Mouse (Mus musculus) cerebellum, postnatal 36 days (tissue): ENCODE measurements around the gene Fam193a.
A peak's percentile ranks its signal among the peaks of the same experiment; 100 is the strongest.

ENCODE experiments used
- DNase-seq, 2 experiments: peaks; one replicate each; pipeline ENCODE4 v3.0.0; 2021 to 2022; ENCODE audit warnings: mixed read lengths in 2 of 2

Gene Fam193a

DNA sequence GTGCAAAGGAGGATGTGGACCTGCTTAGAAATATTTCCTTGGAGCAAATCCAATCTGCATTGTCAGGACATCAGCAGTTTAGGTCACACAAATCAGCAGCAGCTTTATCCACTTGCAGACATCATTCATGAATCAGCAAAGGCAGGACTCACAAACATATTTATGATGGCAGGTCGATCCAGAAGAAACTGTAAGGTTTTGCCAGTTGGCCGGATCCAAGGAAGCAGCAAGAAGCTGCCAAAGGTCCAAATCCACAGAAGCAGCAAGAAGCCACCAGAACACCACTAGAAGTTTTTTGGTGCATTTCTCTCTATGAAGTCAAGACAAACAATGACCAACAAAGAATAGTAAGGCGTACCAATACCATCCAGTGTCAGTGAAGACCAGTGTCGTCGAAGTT lies 15.9 kb downstream of the Fam193a start:
- DNase-seq, result no peak

DNA sequence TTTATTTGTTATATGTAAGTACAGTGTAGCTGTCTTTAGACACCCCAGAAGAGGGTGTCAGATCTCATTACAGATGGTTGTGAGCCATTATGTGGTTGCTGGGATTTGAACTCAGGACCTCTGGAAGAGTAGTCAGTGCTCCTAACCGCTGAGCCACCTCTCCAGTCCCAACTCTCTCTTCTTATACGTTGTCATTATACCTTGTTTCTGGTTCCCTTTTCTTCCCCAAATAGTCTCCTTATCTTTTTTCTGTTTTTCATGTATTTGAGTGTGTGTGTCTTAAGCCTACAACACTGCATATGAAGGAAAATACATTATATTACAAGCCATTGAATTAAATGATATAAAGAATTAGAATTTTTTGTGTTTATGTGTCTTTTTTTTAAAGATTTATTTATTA lies 17.0 kb downstream of the Fam193a start:
- DNase-seq, result no peak

DNA sequence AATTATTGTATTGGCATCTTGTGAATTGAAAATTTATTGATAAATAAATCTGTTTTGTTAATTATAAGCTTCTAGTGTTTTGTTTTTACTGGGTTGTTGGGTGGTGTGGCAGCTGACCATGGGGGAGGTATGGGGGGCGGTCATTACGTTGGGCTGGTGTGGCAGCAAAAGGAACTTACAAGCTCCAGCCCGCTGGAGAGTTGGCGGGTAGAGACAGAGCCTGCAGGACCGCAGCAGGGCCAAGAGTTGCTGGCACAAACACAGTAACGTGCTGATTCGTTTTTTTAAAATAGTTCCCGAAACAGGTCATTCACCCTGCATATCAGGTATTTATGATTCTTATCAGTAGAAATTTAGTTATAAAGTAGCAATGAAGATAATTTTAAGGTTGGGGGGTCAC lies 23.5 kb downstream of the Fam193a start:
- peak; percentile 20 to 33 for DNase-seq

DNA sequence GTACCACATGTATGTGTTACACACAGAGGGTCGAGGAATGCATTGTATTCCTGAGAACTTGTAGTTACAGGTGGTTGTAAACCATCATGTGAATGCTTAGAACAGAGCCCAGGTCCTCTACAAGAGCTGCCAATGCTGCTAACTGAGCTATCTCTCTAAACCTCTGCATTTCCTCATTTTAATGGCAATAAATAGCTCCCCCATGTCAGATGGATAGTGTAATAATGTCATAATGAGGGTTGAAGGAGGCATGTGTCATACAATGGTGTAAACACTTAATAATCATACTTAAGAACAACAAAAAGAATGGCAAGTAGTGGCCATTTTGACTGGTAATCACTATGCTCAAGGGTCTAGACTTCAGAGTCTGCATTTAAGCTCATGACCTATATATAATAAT lies 25.6 kb downstream of the Fam193a start:
- no peak for DNase-seq

DNA sequence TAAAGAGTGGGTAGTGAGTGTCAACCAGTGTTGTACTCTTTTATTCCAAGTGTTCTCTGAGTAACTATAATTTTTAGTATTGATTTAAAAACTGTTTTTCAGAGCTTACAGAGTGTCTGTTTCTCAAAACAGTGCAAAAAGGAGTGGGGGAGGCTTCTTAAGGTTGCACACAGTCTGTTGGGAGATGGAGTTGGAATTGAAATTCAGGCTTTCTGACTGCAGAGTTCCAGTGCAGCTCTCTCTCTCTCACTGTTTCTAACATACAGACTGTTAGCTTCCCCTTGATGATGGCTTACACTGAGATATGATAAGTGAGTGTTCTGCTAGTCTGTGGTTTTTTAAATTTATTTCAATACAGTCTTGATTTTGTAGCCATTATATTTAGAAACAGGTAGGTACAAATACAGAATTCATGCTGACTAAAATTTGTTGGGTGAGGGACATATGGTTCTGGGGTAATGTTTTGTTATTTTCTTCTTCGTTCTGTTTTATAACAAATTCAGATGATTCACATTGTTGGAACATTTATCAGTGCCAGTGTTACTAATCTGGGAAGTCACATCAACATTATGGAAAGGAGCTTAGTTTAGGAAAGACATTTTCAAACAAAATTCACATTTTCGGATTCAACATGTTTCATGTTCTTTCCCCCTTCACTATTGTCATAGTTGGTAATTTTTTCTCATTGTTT lies 26.3 kb downstream of the Fam193a start:
- no peak for DNase-seq

DNA sequence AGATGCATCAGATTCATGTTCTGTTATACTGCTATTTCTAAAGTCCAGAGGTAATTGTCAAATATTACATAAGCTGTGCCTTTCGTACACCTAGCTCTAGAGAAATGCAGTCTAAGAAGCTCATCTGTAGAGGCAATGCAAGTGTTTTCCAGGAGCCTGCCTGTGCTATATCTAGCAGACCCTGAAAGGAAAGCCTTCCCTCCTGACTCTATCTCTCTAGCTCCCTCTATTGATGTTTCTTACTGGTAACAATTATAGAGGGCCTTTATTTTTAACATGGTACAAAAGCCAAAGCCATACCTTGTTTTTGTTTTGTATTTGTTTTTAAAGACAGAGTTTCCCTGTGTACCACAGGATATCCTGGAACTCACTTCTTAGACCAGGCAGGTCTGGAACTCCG lies 28.1 kb downstream of the Fam193a start:
- no peak for DNase-seq

DNA sequence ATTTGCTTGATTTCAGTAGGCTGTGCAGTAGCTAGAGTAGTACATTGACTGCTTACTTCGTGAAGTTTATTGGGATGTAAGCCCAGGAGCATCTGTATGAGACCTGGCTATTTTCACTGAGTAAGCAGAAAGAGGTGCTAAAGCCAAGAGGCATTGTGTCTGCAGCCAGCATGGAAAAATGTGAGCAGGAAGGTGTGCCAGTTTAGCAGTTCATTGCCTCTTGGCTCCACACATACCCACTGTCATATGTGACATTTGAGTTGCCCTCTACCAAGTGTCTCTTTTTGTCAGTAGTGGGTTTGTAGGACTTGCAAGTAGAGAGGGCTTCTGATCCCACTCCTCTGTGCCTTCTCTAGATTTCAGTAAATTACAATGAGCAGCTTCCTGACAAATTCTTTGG lies 28.6 kb downstream of the Fam193a start:
- peak; percentile 22 to 45 for DNase-seq

DNA sequence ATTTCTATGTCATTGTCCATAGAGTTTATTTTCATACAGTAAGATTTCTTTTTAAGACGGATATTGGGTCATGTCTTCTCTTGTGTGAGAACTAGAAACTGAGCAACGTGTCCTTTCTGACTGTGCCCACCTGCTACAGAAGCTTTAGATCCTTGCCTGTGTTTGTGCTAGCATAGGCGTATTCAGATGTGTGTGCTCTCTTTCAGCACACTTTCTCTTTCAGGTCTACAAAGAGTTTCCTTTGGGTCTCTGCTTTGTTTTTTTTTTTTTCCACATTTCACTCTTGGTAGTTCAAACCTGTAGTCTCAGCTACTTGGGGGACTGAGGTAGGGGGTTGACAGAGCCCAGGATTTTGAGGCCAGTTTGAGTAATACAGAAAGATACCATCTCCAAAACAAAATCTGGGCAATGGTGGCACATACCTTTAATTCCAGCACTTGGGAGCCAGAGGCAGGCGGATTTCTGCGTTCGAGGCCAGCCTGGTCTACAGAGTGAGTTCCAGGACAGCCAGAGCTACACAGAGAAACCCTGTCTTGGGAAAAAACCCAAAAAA lies 37.7 kb downstream of the Fam193a start:
- DNase-seq, result no peak

DNA sequence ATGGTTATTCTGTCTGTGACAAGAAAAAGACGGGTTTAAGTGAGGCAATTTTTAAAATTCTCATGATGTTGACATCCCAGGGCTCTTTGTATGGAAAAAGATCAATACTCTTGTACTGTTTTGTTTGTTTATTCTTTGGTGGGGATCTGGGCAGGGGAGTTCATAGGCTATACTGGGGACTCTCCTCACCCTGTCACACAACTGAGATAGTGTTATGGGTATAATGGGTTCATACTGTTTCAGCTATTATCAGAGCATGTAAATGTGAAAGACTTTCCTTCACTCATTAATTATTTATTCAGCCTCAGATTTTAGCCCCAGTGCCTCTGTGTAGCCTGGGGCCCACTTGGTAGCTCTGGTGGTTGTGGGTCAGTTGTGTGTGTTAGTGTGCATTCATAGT lies 39.3 kb downstream of the Fam193a start:
- no peak for DNase-seq

DNA sequence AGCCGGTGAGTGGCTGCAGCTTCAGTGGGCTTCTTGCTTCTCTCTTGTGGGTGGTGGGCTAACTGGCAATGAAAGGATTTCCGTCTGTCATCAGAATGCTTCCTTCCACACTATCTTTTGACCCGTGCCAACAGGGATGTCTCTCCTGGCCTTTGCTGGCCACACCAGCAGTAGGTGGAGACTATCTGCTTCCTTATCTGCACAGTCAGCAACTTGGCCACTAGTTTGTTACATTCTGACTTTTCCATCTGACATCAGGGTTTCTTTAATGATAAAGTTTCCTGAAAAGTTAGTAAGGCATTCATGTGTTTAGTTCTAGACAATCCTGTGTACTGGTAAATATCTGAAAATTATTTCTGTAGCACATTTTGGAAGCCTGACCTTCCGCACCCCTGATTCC lies 41.1 kb downstream of the Fam193a start:
- peak in 1 of 2 experiments; percentile 16 for DNase-seq

DNA sequence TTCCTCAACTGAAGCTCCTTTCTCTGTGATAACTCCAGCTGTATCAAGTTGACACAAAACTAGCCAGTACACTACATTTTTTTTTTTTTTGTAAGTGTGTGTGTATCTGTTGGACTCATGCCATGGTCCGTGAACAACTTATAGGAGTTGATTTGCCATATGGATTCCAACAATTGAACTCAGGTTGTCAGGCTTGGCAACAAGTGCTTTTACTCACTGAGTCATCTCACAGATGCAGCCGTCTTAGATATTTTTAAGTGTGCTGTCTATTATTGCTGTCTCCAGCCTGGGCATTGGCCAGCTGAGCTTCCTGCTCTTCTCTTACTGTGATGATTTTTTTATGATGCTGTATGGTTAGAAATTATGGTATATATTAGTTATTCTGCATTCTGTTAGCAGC lies 44.2 kb downstream of the Fam193a start:
- DNase-seq, result no peak

DNA sequence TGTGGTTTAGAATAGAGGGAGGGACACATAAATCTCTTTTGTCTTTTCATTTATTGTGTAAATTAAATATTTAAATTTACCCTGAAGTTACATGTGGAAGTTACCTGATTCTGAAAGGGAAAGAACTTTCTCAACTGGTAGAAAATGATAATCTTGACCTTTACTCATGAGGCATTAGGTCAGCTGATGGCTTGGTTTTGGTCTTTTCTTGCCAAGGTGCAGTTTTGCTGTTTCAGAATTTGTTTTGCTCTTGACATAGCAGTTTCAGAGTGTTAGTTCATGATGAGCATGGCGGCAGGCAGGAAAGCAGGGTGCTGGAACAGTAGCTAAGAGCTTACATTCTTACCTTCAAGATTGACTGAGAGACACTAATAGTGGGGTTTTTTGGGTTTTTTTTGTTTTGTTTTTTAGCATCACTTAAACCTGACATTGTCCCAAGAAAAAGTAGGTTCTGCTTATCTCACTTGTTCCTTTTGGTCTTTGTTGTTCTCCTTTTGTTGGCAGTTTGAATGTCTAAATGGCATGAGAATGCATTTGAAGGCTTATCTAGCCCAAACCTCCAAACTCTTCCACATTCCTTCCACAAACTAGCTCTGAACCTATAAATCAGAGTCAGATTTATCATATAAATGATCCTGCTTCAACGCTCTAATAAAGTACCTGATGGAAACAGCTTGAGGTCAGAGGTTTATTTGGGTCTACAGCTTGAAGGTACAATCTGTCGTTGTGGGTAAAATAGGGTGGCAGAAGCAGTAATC lies 47.7 kb downstream of the Fam193a start:
- DNase-seq, result no peak

DNA sequence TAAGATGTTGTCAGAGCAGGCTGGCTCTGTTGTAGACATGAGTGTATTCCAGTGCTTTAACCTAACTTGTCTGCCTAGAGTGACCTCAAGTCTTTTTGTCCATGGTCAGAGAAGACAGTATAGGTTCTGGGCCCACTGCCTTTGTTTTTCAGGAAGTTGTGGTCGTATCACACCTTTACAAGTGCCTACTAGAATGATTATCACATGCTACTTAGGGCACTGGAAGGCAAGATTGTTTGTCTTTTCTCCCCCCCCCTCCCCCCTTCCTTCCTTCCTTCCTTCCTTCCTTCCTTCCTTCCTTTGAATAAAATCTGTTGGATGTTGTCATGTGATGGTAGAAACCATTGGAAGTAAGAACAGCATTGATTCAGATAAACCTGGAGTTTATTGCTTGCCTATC lies 49.5 kb downstream of the Fam193a start:
- DNase-seq, result no peak

DNA sequence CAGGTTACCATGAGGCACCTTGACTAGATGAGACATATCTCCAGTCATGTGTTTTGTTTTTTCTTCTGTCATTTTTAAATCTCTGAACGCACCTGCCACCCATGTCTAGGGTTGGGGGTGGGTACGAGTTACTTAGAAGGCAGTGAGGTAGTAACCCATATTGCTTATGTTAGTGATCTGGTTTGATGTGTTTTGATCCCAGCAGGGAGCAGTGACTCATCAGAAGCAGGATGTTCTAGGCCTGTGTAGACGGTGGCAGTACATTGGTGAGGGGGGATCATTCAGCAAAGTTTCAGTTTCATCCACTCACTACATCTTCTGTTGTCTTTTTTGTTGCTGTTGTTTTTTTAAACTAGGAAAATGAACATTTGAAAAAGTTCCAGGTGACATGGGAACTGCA lies 61.0 kb downstream of the Fam193a start:
- peak in 1 of 2 experiments; percentile 41 for DNase-seq

DNA sequence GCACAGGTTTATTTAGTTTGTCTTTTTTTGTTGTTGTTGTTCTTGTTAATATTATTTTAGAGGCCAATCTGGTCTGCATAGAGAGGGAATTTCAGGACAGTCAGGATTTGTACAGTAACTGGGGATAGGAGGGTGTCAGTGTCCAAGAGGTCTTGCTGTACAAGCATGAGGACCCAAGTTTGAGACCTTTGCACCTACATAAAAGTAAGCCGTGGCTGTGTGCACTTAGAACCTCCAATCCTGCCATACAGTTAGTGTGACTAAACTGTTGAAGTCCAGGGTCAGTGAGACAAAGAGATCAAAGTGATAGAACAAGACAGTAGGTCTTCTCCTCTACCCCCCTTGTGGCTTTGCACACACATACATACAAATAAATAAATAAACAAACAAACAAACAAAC lies 64.1 kb downstream of the Fam193a start:
- no peak for DNase-seq

DNA sequence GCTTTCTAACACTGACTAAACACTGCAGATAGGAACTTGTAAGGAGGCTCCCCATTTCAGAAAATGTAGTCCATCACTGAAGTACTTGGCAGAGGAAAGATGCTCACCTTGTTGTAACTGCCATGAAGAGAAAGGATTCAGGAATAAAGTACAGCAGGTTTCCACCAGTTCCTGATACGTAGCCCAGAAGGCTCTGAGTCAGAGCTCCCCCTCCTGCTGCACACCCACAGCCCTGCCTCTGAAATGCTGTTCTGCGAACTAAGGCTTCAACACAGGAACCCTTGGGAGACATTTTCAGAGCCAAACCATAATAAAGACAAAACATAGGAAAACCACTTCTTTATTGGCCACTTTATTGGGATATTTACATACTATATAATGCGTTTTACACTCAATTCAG lies 64.5 kb downstream of the Fam193a start:
- DNase-seq, result peak in 1 of 2 experiments; percentile 11

DNA sequence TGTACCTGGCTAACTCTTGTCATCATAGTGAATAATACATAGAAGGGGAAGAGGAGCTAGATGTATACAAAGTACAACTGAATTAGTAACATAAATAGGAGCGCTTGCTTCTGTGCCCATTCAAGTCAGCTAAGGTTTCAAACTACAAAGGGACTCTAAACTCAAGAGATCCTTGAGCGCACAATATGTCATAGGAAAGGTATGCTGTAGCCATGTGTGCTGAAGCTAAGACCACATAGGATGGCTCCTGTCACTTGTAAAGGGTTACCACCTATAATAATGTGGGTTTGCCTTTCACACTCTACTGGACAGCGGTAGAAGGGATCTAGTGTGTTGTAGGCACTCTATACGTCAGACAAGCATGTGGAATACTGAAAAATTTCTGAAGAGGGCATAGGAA lies 68.3 kb downstream of the Fam193a start:
- DNase-seq, result no peak

DNA sequence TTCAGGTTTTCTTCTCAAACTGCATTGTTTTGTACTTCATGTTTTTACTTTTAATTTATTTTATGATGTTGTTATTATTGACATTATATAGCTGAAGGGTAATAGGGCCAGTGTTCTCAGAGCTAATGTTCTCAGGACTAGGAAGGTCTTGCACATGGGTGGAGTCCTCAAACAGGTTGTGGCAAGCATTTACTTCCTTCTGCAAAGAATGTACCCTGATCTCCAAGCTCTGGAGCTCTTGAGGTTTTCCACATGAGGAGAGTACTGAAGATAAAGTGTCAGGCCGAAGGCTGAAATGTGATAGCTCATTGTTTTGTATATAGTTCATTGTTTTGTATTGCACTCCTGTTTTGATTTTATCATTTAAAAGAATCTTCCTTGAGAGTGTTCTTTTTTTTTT lies 68.9 kb downstream of the Fam193a start:
- no peak for DNase-seq

DNA sequence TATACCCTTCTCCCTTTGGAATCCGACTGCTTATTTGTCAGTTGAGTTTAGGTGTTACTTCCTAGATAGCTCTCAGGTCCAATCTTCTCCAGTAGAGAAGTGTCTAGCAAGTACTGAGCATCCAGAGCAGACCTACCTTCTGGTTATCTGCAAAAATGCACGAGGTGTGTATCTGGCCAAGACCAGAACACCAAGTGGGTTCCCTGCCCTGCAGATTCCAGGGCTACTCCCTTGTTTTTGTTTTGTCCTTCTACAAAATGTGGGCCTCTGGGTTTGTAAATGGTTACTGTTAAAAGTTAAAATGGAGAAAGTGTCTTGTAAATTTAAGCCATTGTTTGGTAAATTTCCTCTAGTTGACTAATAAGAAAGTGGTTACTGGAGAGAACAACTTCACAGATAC lies 70.0 kb downstream of the Fam193a start:
- DNase-seq, result no peak

DNA sequence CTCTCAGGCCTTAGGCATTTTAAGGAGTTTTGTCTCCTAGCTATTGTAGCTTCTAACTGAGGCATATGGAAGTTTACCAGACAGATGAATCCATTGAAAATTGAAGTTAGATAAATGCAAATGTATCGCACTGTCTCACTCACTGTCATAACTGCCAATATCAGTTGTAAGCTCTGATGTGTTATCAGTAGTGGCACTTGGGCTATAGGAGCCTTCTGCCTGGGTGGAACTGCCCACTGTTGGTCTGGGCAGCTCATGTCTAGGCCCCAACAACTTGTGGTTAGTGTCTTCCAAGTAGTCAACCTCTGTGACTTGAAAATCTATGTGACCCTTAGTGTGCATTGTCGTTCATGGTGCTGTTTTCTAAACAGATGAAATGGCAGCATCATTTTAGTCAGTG lies 72.1 kb downstream of the Fam193a start:
- no peak for DNase-seq

DNA sequence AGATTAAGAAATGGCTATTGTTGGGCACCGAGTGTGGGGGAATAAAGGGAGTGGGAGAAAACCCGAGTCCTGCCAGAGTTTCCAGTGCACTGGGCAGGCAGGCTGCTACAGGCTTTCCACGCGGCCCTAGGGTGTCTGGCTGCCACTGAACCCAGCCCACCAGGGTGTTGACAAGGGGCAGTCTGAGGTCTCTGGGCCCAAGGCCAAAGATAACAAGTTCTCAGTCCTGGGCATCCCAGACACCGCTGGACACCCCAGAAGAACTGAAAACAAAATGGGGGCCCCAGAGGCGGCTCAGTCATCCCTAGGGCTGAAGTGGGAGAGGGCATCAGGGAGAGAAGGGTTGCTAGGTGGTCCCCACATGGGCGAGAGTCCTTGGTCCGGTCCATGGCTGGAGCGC lies 76.5 kb downstream of the Fam193a start:
- DNase-seq, result no peak

DNA sequence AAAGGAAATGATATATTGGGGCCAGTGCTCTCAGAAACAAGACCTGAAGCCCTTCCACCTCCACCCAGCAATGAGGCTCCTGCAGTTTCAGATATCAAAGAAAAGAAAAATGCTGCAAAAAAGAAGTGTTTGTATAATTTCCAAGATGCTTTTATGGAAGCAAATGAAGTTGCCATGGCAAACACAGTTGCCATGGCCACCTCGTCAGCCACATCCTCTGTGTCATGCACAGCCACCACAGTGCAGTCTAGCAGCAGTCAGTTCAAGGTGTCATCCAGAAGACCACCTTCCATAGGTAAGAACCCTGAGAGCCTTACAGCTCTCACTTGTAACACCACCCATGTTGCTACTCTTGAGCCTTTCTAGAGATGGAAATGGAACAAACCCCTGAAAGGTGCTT lies 89.3 kb downstream of the Fam193a start:
- DNase-seq, result no peak

DNA sequence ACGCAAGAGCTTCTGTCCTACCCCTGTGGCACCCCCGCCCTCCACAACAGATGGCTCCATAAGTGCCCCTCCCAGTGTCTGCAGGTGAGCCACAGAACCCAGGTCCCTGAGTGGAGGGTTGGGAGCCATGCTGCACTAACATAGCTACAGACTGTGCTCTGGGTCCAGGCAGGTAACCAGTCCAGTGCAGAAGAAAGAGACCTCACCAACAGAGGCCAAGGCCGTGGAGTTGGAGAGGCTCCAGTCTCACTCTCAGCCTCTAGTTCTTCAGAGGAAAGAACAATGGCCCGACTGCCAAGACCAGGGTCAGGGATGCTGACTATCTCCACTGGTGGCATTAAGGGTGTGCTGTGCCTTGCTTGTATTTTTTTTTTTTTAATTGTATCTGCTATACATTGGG lies 91.6 kb downstream of the Fam193a start:
- no peak for DNase-seq

DNA sequence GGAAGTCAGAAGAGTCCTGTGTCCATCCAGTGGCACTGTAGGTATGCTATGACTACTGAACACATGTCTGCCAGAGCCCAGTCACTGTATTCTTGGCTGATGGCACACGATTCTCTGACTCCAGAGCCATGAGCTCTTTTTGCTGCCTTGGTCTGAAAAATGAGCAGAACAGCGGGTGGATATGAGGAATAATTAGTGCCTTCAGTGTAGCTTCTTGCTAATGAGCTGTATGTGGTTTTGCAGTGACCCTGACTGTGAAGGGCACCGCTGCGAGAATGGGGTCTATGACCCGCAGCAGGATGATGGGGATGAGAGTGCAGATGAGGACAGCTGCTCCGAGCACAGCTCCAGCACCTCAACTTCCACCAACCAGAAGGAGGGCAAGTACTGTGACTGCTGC lies 92.1 kb downstream of the Fam193a start:
- no peak for DNase-seq
